Mouse (Mus musculus) E14TG2a.4 (cell line): ENCODE data around the gene Pcdh9.

Experiments used
- CTCF ChIP-seq: conservative IDR thresholded peaks from 2 replicates; pipeline ENCODE4 v1.5.1; 2014; ENCODE audit warnings: low read length
- POU5F1 ChIP-seq: IDR thresholded peaks from 2 replicates; pipeline ENCODE4 v1.6.1; 2014; ENCODE audit warnings: low read length, borderline replicate concordance

DNA sequence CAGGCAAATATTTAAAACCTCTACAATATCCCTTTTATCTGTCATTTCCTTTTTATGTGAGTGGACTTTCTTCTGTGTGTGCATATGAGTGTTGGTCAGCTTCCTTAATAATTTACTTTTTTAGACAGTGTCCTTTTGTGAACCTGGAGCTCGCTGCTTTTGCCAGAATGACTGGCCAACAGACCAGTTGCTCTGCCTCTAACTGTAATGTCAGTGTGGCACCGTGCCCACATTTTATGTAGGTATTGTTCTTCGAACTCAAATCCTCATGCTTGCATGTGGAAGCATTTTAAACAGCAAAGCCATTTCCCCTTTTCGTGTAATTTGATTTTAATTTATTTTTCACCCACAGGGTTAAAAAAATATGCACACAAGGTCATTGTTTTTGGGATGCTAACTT lies 748.4 kb downstream of the Pcdh9 start:
- TF ChIP-seq CTCF: no peak
- TF ChIP-seq POU5F1: no peak
